Mouse (Mus musculus): ENCODE data around the gene Lgmn. TPM values are rescaled to one million over a fixed set of nuclear protein-coding genes. Genes with fewer than 3 reads are reported as not detected.

Gene Lgmn
- polyA plus RNA-seq, 1 experiment: 48.1 TPM

DNA sequence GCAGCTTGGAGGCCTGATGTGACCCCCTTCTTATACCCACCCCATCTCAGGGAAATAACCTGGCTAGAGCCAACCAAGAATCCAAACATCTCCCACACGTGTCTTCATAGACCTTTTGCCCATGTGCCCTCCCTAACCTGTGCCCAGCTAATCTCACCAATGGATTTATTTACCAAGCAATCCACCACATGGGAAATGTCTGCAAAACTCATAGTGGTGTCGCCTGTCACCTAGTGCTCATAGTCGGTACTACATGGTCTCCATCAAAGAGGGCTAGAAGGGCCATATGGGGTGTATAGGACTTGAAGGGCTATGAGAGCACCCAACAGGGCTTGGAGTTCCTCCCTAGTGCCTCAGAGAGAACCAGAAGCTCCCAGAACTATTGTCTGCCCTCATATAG lies 54.8 kb downstream of the Lgmn start:
- H3K27ac ChIP-seq (replicated peaks; ENCODE audit: low read depth, low read length): no peak overlapping the region
- no peak overlapping the region for H3K4me3 ChIP-seq (ENCODE audit: insufficient read depth, low read depth, low read length)
- H3K4me1 ChIP-seq (ENCODE audit: control insufficient read depth, insufficient read depth, insufficient read length, low read length): no peaks in the 10 kb centered on the region

- Histone ChIP-seq H3K27ac (replicated peaks; ENCODE audit: low read depth, low read length) (no peak overlapping the region), H3K4me1 (ENCODE audit: control insufficient read depth, insufficient read depth, insufficient read length, low read length) (no peaks in the 10 kb centered on the region), H3K4me3 (ENCODE audit: insufficient read depth, low read depth, low read length) (no peak overlapping the region)
Measured at GRCm38 (mm10) chr12:102383288-102383687, 56.3 kb downstream of the Lgmn start.

- Histone ChIP-seq H3K4me1 (ENCODE audit: control insufficient read depth, insufficient read depth, insufficient read length, low read length) (no peaks in the 10 kb centered on the region), H3K4me3 (ENCODE audit: insufficient read depth, low read depth, low read length) (no peak overlapping the region), H3K27ac (replicated peaks; ENCODE audit: low read depth, low read length) (no peak overlapping the region)
Measured at GRCm38 (mm10) chr12:102382180-102382579, 57.4 kb downstream of the Lgmn start.

DNA sequence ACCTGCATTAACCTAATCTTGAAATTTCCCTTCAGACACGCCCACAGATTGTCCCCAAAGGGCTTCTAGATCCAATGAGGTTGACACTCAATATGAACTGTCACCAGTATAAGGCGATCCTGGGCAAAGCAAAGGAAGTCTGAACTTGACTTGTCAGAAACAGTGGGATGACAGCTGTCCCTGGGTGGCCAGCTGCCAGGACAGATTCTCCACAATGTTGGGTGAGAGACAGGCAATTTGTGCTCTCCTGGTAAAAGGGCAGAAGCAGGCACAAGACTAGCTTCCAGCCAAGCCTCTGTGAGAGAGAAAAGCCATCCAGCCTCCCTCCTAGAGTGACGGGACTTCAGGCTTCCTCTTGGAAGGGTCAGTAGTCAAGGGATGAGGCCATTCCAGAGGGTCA lies 67.3 kb downstream of the Lgmn start:
- H3K4me3 ChIP-seq (ENCODE audit: insufficient read depth, low read depth, low read length): no peak overlapping the region
- peaks cover 4% of the 10 kb centered on the region; the same call in 1 of the 2 replicates for H3K4me1 ChIP-seq (ENCODE audit: control insufficient read depth, insufficient read depth, insufficient read length, low read length)
- H3K27ac ChIP-seq (replicated peaks; ENCODE audit: low read depth, low read length): no peak overlapping the region

DNA sequence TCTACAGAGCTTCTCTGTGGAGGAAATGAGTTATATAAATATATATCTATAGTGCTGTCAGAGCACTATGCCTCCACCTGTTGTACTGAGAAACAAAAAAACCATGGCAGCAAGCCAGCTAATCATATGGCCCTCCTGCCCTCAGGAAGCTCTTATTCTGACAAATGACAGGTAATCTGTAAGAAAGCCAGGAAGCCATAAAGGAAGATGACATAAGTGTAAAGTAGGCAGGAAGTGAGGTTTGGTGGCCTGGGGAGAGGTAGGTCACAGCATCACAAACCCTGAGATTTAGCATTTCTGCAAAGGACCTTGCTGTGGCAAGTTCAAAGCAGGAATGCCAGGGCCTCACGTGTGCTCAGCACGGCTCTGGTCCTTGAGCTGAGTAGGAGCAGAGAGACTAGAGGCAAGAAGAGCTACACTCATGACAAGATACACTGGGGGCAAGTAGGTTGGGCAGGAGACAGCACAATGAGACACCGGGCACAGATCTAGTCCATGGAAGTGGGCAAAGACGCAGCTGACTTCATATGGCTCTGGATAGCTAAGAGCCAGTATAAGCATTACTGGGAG lies 68.6 kb downstream of the Lgmn start:
- H3K4me3 ChIP-seq (ENCODE audit: insufficient read depth, low read depth, low read length): no peak overlapping the region
- no peak overlapping the region for H3K27ac ChIP-seq (replicated peaks; ENCODE audit: low read depth, low read length)
- H3K4me1 ChIP-seq (ENCODE audit: control insufficient read depth, insufficient read depth, insufficient read length, low read length): peaks cover 4% of the 10 kb centered on the region; the same call in 1 of the 2 replicates

DNA sequence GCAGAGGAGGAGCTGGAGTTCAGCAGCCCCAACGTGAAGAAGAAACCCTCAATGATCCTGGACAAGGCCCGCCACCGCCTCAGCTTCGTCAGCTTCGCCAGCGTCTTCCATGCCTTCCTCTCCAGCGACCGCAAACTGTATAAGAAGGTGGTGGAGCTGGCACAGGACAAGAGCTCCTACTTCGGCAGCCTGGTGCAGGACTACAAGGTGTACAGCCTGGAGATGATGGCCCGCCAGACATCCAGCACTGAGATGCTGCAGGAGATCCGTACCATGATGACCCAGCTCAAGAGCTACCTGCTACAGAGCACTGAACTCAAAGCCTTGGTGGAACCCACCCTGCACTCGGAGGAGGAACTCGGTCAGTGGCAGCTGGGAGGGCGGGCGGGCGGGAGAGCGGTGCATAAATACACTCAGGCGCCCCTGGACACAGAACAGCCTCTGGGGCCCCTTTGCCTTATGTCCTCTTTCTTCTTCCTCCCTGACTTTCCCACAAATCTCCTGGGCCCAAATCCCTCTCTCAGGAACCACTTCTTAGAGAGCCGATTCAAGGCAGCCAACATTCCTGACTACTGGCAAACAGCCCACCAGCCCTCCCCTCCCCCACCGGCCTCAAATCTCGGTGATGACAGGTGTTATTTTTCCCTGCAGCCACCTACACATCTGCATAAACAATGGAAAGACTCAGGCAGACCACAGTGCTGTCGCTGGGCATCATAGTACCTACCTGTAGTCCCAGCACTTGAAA lies 70.0 kb downstream of the Lgmn start:
- peak overlapping the region; percentile 35; the same call in 1 of the 2 replicates for H3K27ac ChIP-seq (replicated peaks; ENCODE audit: low read depth, low read length)

GRCm38 (mm10) chr12:102368556-102368955 lies 71.1 kb downstream of the Lgmn start:
- peaks cover 4% of the 10 kb centered on the region; the same call in 1 of the 2 replicates for H3K4me1 ChIP-seq (ENCODE audit: control insufficient read depth, insufficient read depth, insufficient read length, low read length)
- 0 out of 2 replicates have a peak overlapping the region, but pooled peaks have one; percentile 15 for H3K27ac ChIP-seq (replicated peaks; ENCODE audit: low read depth, low read length)
- peak overlapping the region; percentile 32; the same call in 1 of the 2 replicates for H3K4me3 ChIP-seq (ENCODE audit: insufficient read depth, low read depth, low read length)

More for the DNA sequence above, 70.0 kb downstream of the Lgmn start:
- H3K4me1 ChIP-seq (ENCODE audit: control insufficient read depth, insufficient read depth, insufficient read length, low read length): peaks cover 4% of the 10 kb centered on the region; the same call in 1 of the 2 replicates
- peak overlapping the region; percentile 32; the same call in 1 of the 2 replicates for H3K4me3 ChIP-seq (ENCODE audit: insufficient read depth, low read depth, low read length)

GRCm38 (mm10) chr12:102368066-102368465 lies 71.5 kb downstream of the Lgmn start:
- H3K4me3 ChIP-seq (ENCODE audit: insufficient read depth, low read depth, low read length): peak overlapping the region; percentile 3; the same call in 1 of the 2 replicates
- 0 out of 2 replicates have a peak overlapping the region, but pooled peaks have one; percentile 28 for H3K27ac ChIP-seq (replicated peaks; ENCODE audit: low read depth, low read length)
- peaks cover 4% of the 10 kb centered on the region; the same call in 1 of the 2 replicates for H3K4me1 ChIP-seq (ENCODE audit: control insufficient read depth, insufficient read depth, insufficient read length, low read length)

DNA sequence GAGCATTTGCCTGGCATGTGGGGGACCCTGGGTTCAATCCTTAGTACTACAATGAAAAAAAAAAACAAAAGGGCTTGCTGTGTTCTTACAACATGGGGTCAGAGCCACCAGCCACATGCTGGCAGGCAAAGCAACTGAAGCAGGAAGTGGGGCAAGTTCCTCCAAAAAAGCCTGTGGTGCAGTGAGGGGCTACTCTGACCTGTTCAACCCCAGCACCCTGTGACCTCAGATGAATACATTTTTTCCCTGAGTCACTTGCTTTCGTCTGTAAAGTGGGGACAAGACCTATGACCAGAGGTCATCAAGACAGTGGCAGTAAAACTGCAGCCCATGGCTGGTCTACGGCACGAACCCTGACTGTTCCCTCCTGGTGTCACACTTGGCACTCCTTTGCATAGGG lies 72.5 kb downstream of the Lgmn start:
- peaks cover 4% of the 10 kb centered on the region; the same call in 1 of the 2 replicates for H3K4me1 ChIP-seq (ENCODE audit: control insufficient read depth, insufficient read depth, insufficient read length, low read length)
- H3K4me3 ChIP-seq (ENCODE audit: insufficient read depth, low read depth, low read length): no peak overlapping the region
- peak overlapping the region; percentile 28; the same call in 1 of the 2 replicates for H3K27ac ChIP-seq (replicated peaks; ENCODE audit: low read depth, low read length)

GRCm38 (mm10) chr12:102366126-102366816 lies 73.3 kb downstream of the Lgmn start:
- Histone ChIP-seq H3K4me3 (ENCODE audit: insufficient read depth, low read depth, low read length) (no peak overlapping the region), H3K4me1 (ENCODE audit: control insufficient read depth, insufficient read depth, insufficient read length, low read length) (peaks cover 4% of the 10 kb centered on the region; the same call in 1 of the 2 replicates), H3K27ac (replicated peaks; ENCODE audit: low read depth, low read length) (peak overlapping the region; percentile 8; the same call in 1 of the 2 replicates)

DNA sequence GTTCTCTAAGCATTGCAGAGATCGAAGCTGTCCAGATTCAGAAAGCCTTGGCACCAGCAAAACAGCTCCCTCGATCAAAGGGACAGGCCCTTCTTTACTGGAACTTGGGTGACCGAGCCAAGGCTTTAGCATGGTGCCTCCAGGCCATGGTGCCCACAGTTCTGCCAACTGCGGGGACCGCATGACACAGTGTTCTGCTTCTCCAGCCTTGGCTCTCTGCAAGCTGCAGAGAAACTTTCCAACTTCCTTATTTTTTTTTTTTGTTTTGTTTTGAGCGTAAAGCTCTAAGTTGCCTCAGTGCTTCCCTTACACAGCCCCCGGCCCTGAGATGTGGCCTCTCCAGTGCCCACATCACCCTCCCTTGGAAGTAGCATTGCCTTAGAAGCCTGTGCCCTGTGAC lies 74.6 kb downstream of the Lgmn start:
- H3K4me3 ChIP-seq (ENCODE audit: insufficient read depth, low read depth, low read length): no peak overlapping the region
- peak overlapping the region; percentile 56 for H3K27ac ChIP-seq (replicated peaks; ENCODE audit: low read depth, low read length)
- H3K4me1 ChIP-seq (ENCODE audit: control insufficient read depth, insufficient read depth, insufficient read length, low read length): peaks cover 4% of the 10 kb centered on the region; the same call in 1 of the 2 replicates

DNA sequence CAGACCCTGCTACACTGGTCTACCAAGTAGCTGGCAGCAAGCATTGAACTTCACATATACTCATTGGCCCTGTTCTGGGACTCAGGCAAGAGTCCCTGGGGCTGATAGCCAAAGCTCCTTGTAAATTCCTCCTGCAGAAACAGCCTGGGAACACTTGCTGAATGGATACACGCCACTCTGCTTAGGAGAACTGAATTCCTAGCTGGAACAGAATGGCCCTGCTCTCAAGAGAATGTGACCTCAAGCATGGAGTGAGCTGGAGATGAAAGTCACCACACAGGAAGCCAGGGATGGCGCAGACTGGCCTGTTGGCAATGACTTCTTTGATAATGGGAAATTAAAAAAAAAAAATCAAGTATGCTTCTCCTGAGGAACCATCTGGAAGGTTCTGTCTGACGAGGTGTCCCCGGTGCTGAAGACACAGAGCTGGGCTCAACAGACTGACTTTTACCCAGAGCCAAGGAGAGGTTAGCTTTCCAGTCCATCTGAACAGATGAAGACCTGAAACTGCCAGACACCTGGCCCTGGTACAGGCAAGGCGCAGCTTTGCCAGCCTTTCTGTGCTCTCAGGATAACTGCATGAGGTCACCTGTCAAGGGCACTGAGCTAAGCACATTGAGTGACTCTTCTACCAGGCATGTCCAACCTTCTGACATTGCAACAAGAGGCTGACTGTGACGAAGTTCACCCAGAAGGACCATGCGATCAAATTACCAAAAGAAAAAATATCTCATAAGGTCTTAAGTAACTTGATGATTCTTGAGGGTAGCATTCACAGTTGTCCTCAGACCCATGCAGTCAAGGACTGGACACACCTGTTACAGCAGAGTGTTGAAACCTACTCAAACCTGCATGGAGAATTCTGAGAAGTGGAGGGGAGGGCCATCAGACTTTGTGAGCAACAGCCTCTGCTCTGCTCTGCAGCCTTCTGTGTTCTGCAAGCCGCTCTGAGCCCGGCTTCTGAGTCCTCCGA lies 78.1 kb downstream of the Lgmn start:
- Histone ChIP-seq H3K4me3 (ENCODE audit: insufficient read depth, low read depth, low read length) (no peak overlapping the region), H3K27ac (replicated peaks; ENCODE audit: low read depth, low read length) (no peak overlapping the region), H3K4me1 (ENCODE audit: control insufficient read depth, insufficient read depth, insufficient read length, low read length) (no peaks in the 10 kb centered on the region; the same call in 1 of the 2 replicates)

- Histone ChIP-seq H3K4me1 (ENCODE audit: control insufficient read depth, insufficient read depth, insufficient read length, low read length) (no peaks in the 10 kb centered on the region; the same call in 1 of the 2 replicates), H3K4me3 (ENCODE audit: insufficient read depth, low read depth, low read length) (no peak overlapping the region), H3K27ac (replicated peaks; ENCODE audit: low read depth, low read length) (no peak overlapping the region)
Measured at GRCm38 (mm10) chr12:102359390-102359789, 80.2 kb downstream of the Lgmn start.

- Histone ChIP-seq H3K4me3 (ENCODE audit: insufficient read depth, low read depth, low read length) (no peak overlapping the region), H3K4me1 (ENCODE audit: control insufficient read depth, insufficient read depth, insufficient read length, low read length) (no peaks in the 10 kb centered on the region; the same call in 1 of the 2 replicates), H3K27ac (replicated peaks; ENCODE audit: low read depth, low read length) (no peak overlapping the region)
Measured at GRCm38 (mm10) chr12:102356781-102357180, 82.8 kb downstream of the Lgmn start.

All from brown adipose tissue, adult 24 weeks (tissue).